Mouse (Mus musculus): ENCODE data around the gene Ifnar2. TPM values are rescaled to one million over a fixed set of nuclear protein-coding genes. Genes with fewer than 3 reads are reported as not detected.
"Not testable (repeated sequence)": the region's sequence is repeated elsewhere in the genome, so short reads cannot be mapped to it uniquely, and the experiment has no call there.

The Ifnar2 gene
- polyA plus RNA-seq, 1 experiment from 2014 or later, result 59.4 TPM

DNA sequence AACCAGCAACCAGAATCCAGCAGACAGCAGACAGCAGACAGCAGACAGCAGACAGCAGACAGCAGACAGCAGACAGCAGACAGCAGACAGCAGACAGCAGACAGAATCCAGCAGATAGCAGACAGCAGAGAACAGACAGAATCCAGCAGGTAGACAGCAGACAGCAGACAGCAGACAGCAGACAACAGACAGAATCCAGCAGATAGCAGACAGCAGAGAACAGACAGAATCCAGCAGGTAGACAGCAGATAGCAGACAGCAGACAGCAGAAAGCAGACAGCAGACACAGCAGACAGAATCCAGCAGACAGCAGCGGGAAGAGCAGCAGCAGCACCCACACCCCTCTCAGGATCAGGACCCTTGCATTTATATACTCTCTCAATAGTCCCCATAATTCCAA, 66.0 kb downstream of the Ifnar2 start:
- not testable (repeated sequence) for H3K4me3 ChIP-seq; H3K4me2 ChIP-seq; ATAC-seq (ENCODE audit: insufficient number of reproducible peaks, low FRiP score, low TSS enrichment, low read depth); H3K9ac ChIP-seq; H3K9me3 ChIP-seq; H3K27ac ChIP-seq; H3K4me1 ChIP-seq; H3K27me3 ChIP-seq; H3K36me3 ChIP-seq
- 84% methylated on average over 1 of the region's 1 CpGs for WGBS

DNA sequence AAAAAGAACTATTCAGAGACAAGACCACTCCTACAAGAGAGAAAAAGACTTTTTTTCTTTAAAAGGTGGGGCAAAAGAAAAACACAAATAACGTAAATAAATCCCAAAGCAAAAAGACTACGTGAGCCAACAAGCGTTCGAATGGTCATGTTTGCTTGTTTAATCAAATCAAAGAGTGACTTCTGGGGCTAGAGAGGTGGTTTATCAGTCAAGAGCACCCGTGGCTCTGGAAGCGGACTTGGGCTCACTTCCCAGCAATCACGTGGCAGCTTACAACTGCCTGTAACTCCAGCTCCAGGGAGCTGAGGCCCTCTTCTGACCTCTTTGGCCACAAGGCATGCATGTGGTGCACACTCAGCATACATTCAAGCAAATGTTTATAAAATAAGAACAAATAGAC, 68.8 kb downstream of the Ifnar2 start:
- Histone ChIP-seq H3K9me3 (no peaks in the 10 kb centered on the region), H3K36me3 (no peaks in the 10 kb centered on the region), H3K4me2 (no peak overlapping the region), H3K27ac (no peak overlapping the region), H3K9ac (no peak overlapping the region), H3K4me3 (no peak overlapping the region), H3K27me3 (no peaks in the 10 kb centered on the region), H3K4me1 (peaks cover 8% of the 10 kb centered on the region; the same call in 1 of the 2 replicates)
- 51% methylated on average over 7 of the region's 7 CpGs for WGBS
- ATAC-seq (ENCODE audit: insufficient number of reproducible peaks, low FRiP score, low TSS enrichment, low read depth), result no peak

DNA sequence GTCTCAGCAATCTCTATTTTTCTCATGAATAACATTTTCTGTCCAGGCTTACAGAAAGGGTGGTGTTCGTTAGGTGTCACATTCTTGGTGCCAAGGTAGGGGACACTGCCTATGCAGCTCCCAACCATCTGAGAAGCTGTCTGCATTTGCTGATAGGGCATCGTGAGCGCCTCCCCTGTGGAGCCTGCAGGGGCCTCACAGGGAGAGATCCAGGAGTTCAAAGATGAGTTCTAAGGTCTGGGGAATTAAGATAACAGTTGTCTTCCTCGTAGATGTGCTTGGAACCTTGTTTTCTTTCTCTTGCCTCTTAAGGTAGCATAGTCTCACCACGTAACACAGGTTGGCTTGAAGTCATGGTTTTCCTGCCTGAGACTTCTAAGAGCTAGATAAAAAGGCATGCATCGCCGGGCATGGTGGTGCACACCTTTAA, 69.2 kb downstream of the Ifnar2 start:
- no peaks in the 10 kb centered on the region for H3K9me3 ChIP-seq
- no peak overlapping the region for H3K9ac ChIP-seq
- no peak overlapping the region for H3K27ac ChIP-seq
- H3K27me3 ChIP-seq, result no peaks in the 10 kb centered on the region
- WGBS, result 79% methylated on average over 7 of the region's 7 CpGs
- H3K4me1 ChIP-seq, result peaks cover 8% of the 10 kb centered on the region; the same call in 1 of the 2 replicates
- no peak overlapping the region for H3K4me2 ChIP-seq
- no peaks in the 10 kb centered on the region for H3K36me3 ChIP-seq
- ATAC-seq (ENCODE audit: insufficient number of reproducible peaks, low FRiP score, low TSS enrichment, low read depth), result no peak
- no peak overlapping the region for H3K4me3 ChIP-seq

DNA sequence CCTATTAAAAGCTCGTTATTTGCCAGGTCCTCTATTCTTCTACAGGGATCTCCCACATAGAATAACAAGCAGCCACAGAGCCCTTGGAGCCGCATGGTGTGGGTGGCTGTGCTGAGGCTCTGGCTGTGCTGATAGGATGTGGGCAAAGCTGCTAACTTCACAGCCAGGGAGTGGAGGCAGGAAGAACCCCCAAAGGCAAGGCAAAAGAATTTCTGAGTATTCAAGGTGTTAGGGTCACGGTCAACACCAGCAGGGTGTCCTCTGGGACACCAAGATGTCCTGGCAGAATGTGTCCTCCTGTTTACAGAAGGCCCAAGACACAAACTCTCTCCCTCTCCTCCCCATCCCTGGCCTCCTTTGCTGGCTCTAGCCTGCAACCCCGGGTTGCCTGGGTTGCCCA, 69.9 kb downstream of the Ifnar2 start:
- no peak overlapping the region for H3K4me3 ChIP-seq
- no peaks in the 10 kb centered on the region for H3K36me3 ChIP-seq
- 61% methylated on average over 4 of the region's 4 CpGs for WGBS
- no peak for ATAC-seq (ENCODE audit: insufficient number of reproducible peaks, low FRiP score, low TSS enrichment, low read depth)
- H3K4me2 ChIP-seq, result no peak overlapping the region
- H3K27me3 ChIP-seq, result no peaks in the 10 kb centered on the region
- no peak overlapping the region for H3K27ac ChIP-seq
- H3K4me1 ChIP-seq, result peaks cover 8% of the 10 kb centered on the region; the same call in 1 of the 2 replicates
- H3K9me3 ChIP-seq, result no peaks in the 10 kb centered on the region
- H3K9ac ChIP-seq, result no peak overlapping the region

DNA sequence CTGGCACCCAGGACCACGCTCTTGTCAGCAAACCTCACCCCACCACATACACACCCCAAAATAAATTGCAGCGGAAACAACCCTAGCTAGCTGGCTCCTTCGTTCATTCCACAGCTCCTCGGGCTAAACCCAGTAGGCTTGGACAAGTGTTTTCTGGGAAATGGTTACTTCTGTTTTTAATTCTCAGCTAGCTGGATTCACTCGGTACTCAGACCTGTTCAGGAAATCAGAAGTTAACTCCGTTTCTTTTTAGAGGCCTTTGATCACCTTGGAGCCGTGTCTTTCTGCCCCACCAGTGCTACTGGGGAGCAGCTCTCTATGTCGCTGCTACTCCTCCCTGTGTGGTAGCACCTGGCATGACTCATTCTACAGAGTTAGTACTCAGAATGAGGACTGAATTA, 70.6 kb downstream of the Ifnar2 start:
- Histone ChIP-seq H3K27me3 (no peaks in the 10 kb centered on the region), H3K36me3 (no peaks in the 10 kb centered on the region), H3K4me2 (no peak overlapping the region), H3K4me3 (no peak overlapping the region), H3K9me3 (no peaks in the 10 kb centered on the region), H3K27ac (no peak overlapping the region), H3K4me1 (peaks cover 8% of the 10 kb centered on the region; the same call in 1 of the 2 replicates), H3K9ac (no peak overlapping the region)
- no peak for ATAC-seq (ENCODE audit: insufficient number of reproducible peaks, low FRiP score, low TSS enrichment, low read depth)
- 41% methylated on average over 8 of the region's 8 CpGs for WGBS

DNA sequence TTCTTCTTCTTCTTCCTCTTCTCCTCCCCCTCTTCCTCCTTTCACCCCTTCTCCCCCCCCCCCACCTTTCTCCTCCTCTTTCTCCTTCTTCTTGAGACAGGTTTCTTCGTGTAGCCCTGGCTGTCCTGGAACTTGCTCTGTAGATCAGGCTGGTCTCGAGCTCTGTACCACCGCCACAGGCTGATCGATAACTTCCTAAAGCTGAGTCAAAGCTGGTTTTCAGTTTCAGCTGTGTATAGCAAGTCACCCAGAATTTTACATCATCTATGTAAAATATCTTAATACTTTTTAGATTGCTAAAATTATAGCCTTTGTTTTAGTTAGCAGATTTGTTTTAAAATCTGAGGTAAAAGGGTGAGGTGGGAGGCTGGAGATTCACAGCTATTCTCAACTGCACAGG, 72.3 kb downstream of the Ifnar2 start:
- ATAC-seq (ENCODE audit: insufficient number of reproducible peaks, low FRiP score, low TSS enrichment, low read depth), result no peak
- Histone ChIP-seq H3K4me1 (peaks cover 8% of the 10 kb centered on the region; the same call in 1 of the 2 replicates), H3K36me3 (no peaks in the 10 kb centered on the region), H3K4me2 (no peak overlapping the region), H3K9me3 (no peaks in the 10 kb centered on the region), H3K9ac (no peak overlapping the region), H3K27me3 (no peaks in the 10 kb centered on the region), H3K4me3 (no peak overlapping the region), H3K27ac (no peak overlapping the region)
- WGBS, result 84% methylated on average over 4 of the region's 4 CpGs

DNA sequence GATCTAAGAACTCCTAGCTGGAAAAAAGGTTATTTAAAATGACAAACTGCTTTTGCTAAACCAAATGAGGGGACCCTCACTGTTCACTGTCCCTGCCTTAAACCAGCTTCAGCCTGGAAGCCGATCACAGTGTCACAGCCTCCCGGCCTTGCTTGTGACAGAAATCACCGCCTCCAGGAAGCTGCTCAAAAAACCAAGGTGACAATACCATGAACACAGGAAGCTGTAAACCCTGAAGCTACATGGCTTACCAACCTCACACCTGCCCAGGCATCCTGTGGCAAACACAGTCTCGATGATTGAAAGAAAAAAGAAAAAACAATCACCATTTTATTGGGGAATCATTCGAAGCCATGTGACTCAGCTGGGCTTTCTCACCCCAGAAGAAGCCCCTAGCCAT, 73.0 kb downstream of the Ifnar2 start:
- Histone ChIP-seq H3K27ac (no peak overlapping the region), H3K4me3 (no peak overlapping the region), H3K4me2 (no peak overlapping the region), H3K9ac (no peak overlapping the region), H3K27me3 (no peaks in the 10 kb centered on the region), H3K36me3 (no peaks in the 10 kb centered on the region), H3K4me1 (peaks cover 8% of the 10 kb centered on the region; the same call in 1 of the 2 replicates), H3K9me3 (no peaks in the 10 kb centered on the region)
- 56% methylated on average over 5 of the region's 5 CpGs for WGBS
- ATAC-seq (ENCODE audit: insufficient number of reproducible peaks, low FRiP score, low TSS enrichment, low read depth), result no peak

DNA sequence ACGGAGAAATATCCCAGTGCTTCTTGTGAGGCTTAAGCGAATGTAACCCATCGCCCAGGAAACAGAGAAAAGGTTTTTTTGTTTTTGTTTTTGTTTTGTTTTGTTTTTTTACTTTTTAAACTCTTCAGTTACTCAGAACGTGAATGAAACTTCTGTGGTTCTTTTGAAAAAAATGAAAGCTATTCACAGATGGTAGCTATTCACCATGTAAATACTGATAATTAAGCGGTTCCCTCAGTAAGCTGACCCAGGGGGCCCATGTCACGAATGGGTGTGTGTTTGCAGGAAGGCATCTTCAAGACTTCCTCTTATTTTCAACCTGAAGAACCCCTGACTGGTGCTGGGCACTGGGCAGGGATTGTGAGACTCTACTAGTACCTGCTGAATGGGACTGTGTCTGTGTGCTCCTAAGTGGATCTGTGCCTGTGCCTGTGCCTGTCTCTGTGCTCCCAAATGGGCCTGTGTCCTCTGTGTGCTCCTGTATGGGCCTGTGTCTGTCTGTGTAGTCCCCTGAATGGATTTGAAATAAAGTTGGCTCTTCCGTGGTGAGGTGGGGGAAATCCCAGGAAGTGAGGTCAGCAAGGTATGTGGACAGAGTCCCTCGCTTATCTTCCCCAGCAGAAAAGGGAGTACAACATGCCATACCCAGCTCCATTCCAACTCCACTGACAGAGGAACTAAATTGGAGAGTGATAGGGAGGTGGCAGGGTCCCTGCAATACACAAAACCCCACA, 74.4 kb downstream of the Ifnar2 start:
- H3K27ac ChIP-seq, result no peak overlapping the region
- ATAC-seq (ENCODE audit: insufficient number of reproducible peaks, low FRiP score, low TSS enrichment, low read depth), result no peak
- WGBS, result 71% methylated on average over 8 of the region's 8 CpGs

DNA sequence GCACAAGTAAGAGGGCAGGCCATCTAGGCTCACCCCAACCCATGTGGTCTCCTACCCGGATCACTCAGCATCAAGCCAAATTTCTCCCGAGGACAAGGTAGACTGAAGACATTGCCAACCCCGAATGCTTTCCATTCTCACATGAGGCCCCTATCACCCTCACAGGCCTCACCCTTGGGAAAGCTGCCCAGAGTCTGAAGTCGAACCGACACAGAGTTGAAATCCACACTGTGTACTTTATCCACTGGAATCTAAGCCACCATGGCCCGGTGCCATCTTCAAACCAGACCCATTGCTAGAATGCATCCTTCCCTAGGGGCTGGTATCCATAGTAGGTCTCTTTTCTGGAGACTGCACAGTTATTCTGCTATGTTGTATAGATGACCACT, 74.9 kb downstream of the Ifnar2 start:
- ATAC-seq (ENCODE audit: insufficient number of reproducible peaks, low FRiP score, low TSS enrichment, low read depth), result no peak
- H3K27me3 ChIP-seq, result no peaks in the 10 kb centered on the region
- no peak overlapping the region for H3K4me2 ChIP-seq
- H3K4me3 ChIP-seq, result no peak overlapping the region
- H3K9ac ChIP-seq, result no peak overlapping the region
- 69% methylated on average over 6 of the region's 6 CpGs for WGBS
- no peak overlapping the region for H3K27ac ChIP-seq
- no peaks in the 10 kb centered on the region for H3K36me3 ChIP-seq
- H3K4me1 ChIP-seq, result peaks cover 13% of the 10 kb centered on the region; the same call in 1 of the 2 replicates
- H3K9me3 ChIP-seq, result no peaks in the 10 kb centered on the region

More for the DNA sequence above, 74.4 kb downstream of the Ifnar2 start:
- H3K4me1 ChIP-seq, result peaks cover 8% of the 10 kb centered on the region; the same call in 1 of the 2 replicates
- no peaks in the 10 kb centered on the region for H3K9me3 ChIP-seq
- no peaks in the 10 kb centered on the region for H3K36me3 ChIP-seq
- no peaks in the 10 kb centered on the region for H3K27me3 ChIP-seq
- H3K4me3 ChIP-seq, result no peak overlapping the region
- H3K4me2 ChIP-seq, result no peak overlapping the region
- no peak overlapping the region for H3K9ac ChIP-seq

DNA sequence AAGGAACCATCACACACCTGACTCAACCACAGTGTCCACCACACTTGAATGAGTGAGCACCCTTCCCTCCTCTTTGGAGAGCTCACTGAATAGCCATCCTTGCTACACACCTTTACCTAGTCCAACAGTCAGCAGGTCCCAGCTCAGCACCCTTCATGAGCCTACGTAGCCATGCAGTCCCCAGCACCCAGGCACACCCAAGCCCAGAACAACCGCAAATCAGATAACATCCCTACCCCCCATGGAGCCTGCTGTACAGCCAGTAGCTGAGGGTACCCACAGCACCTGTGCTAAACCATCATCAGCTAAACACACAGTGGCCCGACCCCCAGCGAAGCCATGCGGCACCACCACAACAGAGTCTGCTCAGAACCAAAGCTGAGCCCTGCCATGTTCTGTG, 75.5 kb downstream of the Ifnar2 start:
- no peak overlapping the region for H3K27ac ChIP-seq
- H3K4me3 ChIP-seq, result no peak overlapping the region
- H3K9me3 ChIP-seq, result no peaks in the 10 kb centered on the region
- H3K4me1 ChIP-seq, result peaks cover 9% of the 10 kb centered on the region; the same call in 1 of the 2 replicates
- 92% methylated on average over 5 of the region's 5 CpGs for WGBS
- no peak overlapping the region for H3K4me2 ChIP-seq
- H3K9ac ChIP-seq, result no peak overlapping the region
- no peaks in the 10 kb centered on the region for H3K36me3 ChIP-seq
- ATAC-seq (ENCODE audit: insufficient number of reproducible peaks, low FRiP score, low TSS enrichment, low read depth), result peak; percentile 35; the same call in 1 of the 2 replicates
- H3K27me3 ChIP-seq, result no peaks in the 10 kb centered on the region

DNA sequence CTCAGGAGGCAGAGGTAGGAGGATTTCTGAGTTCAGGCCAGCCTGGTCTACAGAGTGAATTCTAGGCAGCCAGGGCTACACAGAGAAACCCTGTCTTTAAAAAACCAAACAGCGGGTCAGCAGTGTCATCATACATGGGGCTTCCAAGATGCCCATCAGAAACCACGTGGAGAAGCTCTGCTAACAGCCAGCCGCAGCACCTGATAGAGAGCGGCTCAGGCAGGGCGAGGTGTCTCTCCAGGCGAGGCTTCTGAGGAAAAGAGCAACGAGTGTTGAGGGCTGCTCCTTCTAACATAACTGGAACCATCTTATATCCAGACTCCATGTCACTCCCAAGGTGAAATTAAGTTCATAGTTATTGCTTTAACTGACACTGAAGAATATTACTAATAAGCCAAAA, 76.3 kb downstream of the Ifnar2 start:
- WGBS, result 82% methylated on average over 7 of the region's 7 CpGs
- no peak for ATAC-seq (ENCODE audit: insufficient number of reproducible peaks, low FRiP score, low TSS enrichment, low read depth)

DNA sequence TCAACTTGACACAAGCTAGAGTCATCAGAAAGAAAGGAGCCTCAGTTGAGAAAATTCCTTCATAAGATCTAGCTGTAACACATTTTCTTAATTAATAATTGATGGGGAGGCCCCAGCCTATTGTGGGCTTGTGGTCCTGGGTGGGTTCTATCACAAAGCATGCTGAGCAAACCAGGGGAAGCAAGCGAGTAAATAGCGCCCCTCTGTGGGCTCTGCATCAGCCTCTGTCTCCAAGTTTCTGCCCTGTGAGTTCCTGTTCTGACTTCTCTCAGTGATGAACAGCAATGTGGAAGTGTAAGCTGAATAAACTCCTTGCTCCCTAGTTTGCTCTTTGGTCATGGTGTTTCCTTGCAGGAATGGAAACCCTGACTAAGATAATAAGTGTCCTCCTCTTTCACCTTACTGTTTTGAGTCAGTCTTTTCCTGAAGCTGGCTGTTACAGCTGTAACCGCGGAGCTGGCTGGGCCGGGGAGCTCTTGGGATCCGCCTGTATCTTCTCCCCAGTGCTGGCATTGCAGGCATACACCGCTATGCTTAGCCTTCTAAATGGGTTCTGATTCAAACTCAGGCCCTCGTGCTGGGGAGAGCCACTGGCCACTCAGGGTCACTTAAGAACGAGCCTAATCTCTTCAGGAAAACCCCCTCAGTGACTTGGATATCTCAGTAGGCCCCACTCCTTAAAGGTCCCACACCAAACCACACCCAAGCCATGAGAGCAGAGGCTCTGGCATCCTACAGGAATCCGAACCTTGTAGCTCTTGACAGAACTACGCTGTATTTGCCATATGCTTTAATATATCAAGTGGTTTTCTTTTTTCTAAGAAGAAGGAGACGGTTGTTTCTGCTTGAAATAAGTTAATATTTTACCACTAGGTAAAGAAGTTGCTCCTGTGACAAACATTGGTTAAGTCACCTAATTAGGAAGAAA, 77.8 kb downstream of the Ifnar2 start:
- 84% methylated on average over 12 of the region's 12 CpGs for WGBS
- no peak for ATAC-seq (ENCODE audit: insufficient number of reproducible peaks, low FRiP score, low TSS enrichment, low read depth)
- H3K36me3 ChIP-seq, result no peaks in the 10 kb centered on the region

More for the DNA sequence above, 76.3 kb downstream of the Ifnar2 start:
- Histone ChIP-seq H3K27me3 (no peaks in the 10 kb centered on the region), H3K9me3 (no peaks in the 10 kb centered on the region), H3K4me1 (peaks cover 6% of the 10 kb centered on the region; the same call in 1 of the 2 replicates), H3K4me2 (no peak overlapping the region), H3K9ac (no peak overlapping the region), H3K27ac (no peak overlapping the region), H3K4me3 (no peak overlapping the region), H3K36me3 (no peaks in the 10 kb centered on the region)

More for the DNA sequence above, 77.8 kb downstream of the Ifnar2 start:
- H3K9me3 ChIP-seq, result no peaks in the 10 kb centered on the region
- no peak overlapping the region for H3K9ac ChIP-seq
- H3K4me2 ChIP-seq, result no peak overlapping the region
- H3K27ac ChIP-seq, result no peak overlapping the region
- peaks cover 6% of the 10 kb centered on the region; the same call in 1 of the 2 replicates for H3K4me1 ChIP-seq
- H3K27me3 ChIP-seq, result no peaks in the 10 kb centered on the region
- H3K4me3 ChIP-seq, result no peak overlapping the region
